Mouse (Mus musculus): ENCODE results near the gene Efcab6.

- TF ChIP-seq POLR2A (IDR thresholded peaks at IDR 0.05; ENCODE audit: low read depth, low read length) (no peak), CTCF (conservative IDR thresholded peaks at IDR 0.05 in 1 of 2, IDR thresholded peaks at IDR 0.05 in 1 of 2; ENCODE audit: low read depth in 2 of 2, low read length in 2 of 2) (no peak), MAFK (IDR thresholded peaks at IDR 0.05; ENCODE audit: insufficient replicate concordance, low read length) (no peak), EP300 (IDR thresholded peaks at IDR 0.05; ENCODE audit: low read length) (no peak), RAD21 (IDR thresholded peaks at IDR 0.05; ENCODE audit: low read depth, low read length) (no peak), MAX (IDR thresholded peaks at IDR 0.05; ENCODE audit: low read length) (no peak), MAZ (IDR thresholded peaks at IDR 0.05; ENCODE audit: low read depth, low read length) (no peak), RCOR1 (conservative IDR thresholded peaks at IDR 0.05; ENCODE audit: low read depth, low read length) (no peak)
Measured at GRCm38 (mm10) chr15:83870936-83871335, 194.2 kb downstream of the Efcab6 start.
